Mouse (Mus musculus) right cerebral cortex, adult 2 months (tissue): ENCODE data around the gene Mad1l1.
A peak's percentile ranks its signal among the peaks of the same experiment; 100 is the strongest.

Experiments used
- DNase-seq, 2 experiments: peaks; one replicate each; pipeline ENCODE4 v3.0.0; 2021 to 2022; ENCODE audit warnings: low spot score in 2 of 2

Mad1l1 gene

GRCm38 (mm10) chr5:140258633-140259032, 62.7 kb downstream of the Mad1l1 start:
- DNase-seq = no peak

GRCm38 (mm10) chr5:140258035-140258434, 63.3 kb downstream of the Mad1l1 start:
- no peak for DNase-seq

- DNase-seq = no peak
These were observed 63.9 kb downstream of the Mad1l1 start for GRCm38 (mm10) chr5:140257439-140257838.

GRCm38 (mm10) chr5:140256685-140257084, 64.7 kb downstream of the Mad1l1 start:
- no peak for DNase-seq

- DNase-seq = no peak
These were observed 66.1 kb downstream of the Mad1l1 start for GRCm38 (mm10) chr5:140255265-140255664.

- no peak for DNase-seq
These were observed 66.7 kb downstream of the Mad1l1 start for GRCm38 (mm10) chr5:140254656-140255055.

- DNase-seq = peak in 1 of 2 experiments; percentile 26
These were observed 69.4 kb downstream of the Mad1l1 start for GRCm38 (mm10) chr5:140251989-140252388.

GRCm38 (mm10) chr5:140250370-140250769, 71.0 kb downstream of the Mad1l1 start:
- peak; percentile 24 to 43 for DNase-seq

GRCm38 (mm10) chr5:140249359-140250062, 71.8 kb downstream of the Mad1l1 start:
- peak in 1 of 2 experiments; percentile 23 for DNase-seq

GRCm38 (mm10) chr5:140248101-140248500, 73.3 kb downstream of the Mad1l1 start:
- DNase-seq = no peak

GRCm38 (mm10) chr5:140240235-140240634, 81.1 kb downstream of the Mad1l1 start:
- DNase-seq = no peak

GRCm38 (mm10) chr5:140238880-140239279, 82.5 kb downstream of the Mad1l1 start:
- DNase-seq = no peak

GRCm38 (mm10) chr5:140230818-140231217, 90.5 kb downstream of the Mad1l1 start:
- DNase-seq = no peak

- DNase-seq = no peak
These were observed 93.0 kb downstream of the Mad1l1 start for GRCm38 (mm10) chr5:140228306-140228705.

GRCm38 (mm10) chr5:140226871-140227270, 94.5 kb downstream of the Mad1l1 start:
- no peak for DNase-seq

- DNase-seq = no peak
These were observed 95.5 kb downstream of the Mad1l1 start for GRCm38 (mm10) chr5:140225881-140226280.

- DNase-seq = no peak
These were observed 96.2 kb downstream of the Mad1l1 start for GRCm38 (mm10) chr5:140225103-140225502.

- DNase-seq = no peak
These were observed 98.0 kb downstream of the Mad1l1 start for GRCm38 (mm10) chr5:140223070-140224053.

GRCm38 (mm10) chr5:140221016-140221650, 100.2 kb downstream of the Mad1l1 start:
- no peak for DNase-seq

GRCm38 (mm10) chr5:140219252-140219651, 102.1 kb downstream of the Mad1l1 start:
- DNase-seq = no peak

- no peak for DNase-seq
These were observed 103.5 kb downstream of the Mad1l1 start for GRCm38 (mm10) chr5:140217900-140218299.

- DNase-seq = no peak
These were observed 104.3 kb downstream of the Mad1l1 start for GRCm38 (mm10) chr5:140217083-140217482.
